Mouse (Mus musculus) kidney, adult 2 months (tissue): ENCODE measurements around the gene Eva1c.

Source experiments
- CTCF ChIP-seq: fragments of 200-500 bp; conservative IDR thresholded peaks from 2 replicates; pipeline ENCODE4 v1.5.1; 2011; ENCODE audit warnings: low read depth, mild to moderate bottlenecking, control low read depth, low read length, moderate library complexity, mixed read lengths; ENCODE audit not compliant: insufficient read depth, insufficient read length
- POLR2A ChIP-seq: fragments of 200-500 bp; IDR thresholded peaks from one replicate; pipeline ENCODE4 v1.6.1; 2011; ENCODE audit warnings: low read depth, low read length, control low read depth

DNA sequence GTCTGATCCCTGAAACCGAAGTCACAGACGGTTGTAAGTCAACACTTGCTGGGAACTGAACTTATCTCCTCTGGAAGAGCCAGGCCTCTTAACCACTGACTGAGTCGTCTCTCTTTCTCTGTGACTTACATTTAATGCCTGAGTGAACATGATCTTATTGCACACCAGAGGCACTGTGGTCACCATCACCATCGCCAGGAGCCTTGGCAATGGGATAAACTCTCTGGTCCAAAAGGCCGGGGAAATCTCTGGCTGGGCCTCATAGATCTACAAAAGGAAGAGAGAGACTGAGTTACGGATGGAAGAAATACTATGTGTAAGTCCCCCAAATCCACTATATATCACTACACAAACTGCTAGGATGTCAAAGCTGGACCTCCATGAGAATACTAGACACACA is 35.6 kb upstream of the Eva1c start:
- no peak for TF ChIP-seq POLR2A
- TF ChIP-seq CTCF = no peak
